Mouse (Mus musculus) fibroblast of lung, adult 2 months (primary cell): ENCODE measurements at regions not wholly inside any gene's neighbourhood (a gene's known extent, or its start where the extent isn't known, plus 50 kb on each side); places are given as distances from the start of the nearest gene placed in this dataset.

ENCODE experiments used
- DNase-seq: peaks from one replicate; pipeline ENCODE4 v3.0.0-alpha.2; 2011; ENCODE audit warnings: low read depth

DNA sequence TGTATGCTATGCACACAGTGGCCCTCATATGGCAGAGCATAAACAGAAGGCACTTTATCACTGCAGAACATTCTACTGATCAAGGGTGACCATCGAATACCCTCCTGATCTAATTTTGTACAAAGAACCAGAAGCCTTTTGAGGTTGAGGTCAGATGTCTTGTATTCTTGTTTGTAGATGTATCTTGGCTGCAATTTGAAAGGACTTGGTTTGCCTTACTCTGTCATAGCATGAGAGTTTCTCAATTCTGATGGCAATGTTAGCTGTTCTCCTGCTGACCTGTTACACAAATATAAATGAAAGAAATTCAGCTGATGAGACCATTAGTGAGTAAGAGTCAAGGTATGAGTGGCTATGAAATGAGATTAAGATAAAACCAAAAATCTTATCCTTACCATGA lies 199.1 kb upstream of the Aldoart1 start:
- DNase-seq = no peak

GRCm38 (mm10) chr4:73047804-73048203 lies 195.4 kb upstream of the Aldoart1 start:
- no peak for DNase-seq

GRCm38 (mm10) chr4:73044356-73044755 lies 191.9 kb upstream of the Aldoart1 start:
- no peak for DNase-seq

DNA sequence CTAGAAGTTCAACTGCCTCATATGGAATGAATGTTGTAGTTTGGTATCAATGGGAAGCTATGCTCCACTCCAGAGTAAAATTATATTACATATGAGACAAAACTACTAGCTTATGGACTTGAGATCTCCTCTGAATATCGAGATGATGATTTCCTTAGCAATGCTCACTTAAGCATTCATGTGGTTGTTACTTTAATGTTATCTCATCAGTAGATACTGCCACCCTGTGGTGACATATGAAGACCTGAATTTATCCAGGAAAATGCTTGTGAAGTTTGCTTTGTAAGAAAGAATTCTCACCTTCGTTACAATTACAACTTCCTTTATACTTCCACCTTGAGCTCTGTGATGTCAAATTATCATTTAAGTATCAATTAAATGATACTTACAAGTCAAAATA lies 190.2 kb upstream of the Aldoart1 start:
- DNase-seq = peak; percentile 30

DNA sequence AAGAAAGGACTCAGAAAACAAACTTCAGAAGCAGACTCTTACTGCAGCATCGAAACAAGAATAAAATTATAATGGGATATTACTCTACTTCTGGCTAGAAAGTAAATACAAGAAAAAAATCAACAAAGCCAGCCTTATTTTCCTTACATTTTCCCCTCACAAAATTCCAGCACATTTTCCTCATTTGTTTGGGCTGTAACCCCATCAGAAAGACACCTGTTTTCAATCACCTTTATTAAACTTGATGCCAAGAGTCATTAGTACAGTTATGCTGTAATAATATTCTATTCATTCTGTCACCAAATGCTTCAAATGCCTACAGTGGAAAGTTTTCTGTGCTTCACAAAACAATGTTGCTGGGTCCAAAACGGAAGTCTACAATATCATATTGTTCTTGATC lies 189.1 kb upstream of the Aldoart1 start:
- no peak for DNase-seq

DNA sequence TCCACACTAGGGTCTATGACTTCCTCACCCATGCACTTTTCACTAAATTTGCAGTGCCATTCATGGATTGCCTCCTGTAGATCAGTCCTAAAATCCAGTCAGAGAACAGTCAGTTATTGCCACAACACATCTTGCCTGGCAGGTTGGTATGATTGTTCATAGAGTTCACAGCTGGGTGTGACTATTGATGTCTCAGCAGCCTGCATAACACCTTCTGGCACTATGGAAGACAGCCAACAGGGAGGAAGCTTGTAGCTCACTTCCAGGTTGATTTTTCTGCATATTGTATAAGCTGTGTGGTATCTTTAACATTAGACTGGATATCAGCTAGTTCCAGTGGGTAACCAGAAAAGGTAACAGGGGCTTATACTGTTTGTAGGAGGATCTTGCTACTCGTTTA lies 145.3 kb upstream of the Aldoart1 start:
- no peak for DNase-seq

- no peak for DNase-seq
Measured at GRCm38 (mm10) chr4:72996102-72996501, 143.7 kb upstream of the Aldoart1 start.

- DNase-seq = peak; percentile 79
Measured at GRCm38 (mm10) chr4:72946369-72946981, 94.0 kb upstream of the Aldoart1 start.

DNA sequence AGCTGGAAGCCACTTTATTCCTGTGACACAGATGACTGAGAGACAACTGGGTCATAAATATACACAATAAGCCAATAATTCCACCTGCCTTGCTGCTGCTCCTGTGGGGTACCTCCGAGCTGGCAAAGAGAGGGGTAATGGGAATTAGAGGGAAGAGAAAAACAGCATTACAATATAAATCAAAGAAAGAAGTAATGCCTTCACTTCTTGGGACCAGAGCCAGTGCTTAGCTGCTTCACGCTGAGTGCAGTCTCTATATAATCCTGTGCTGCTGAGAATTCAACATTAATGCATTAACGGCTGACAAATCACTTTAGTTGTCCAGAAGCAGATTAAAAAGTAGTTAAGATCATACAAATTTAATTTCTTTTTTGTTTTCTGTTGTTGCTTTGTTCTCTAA lies 71.0 kb upstream of the Aldoart1 start:
- DNase-seq = no peak

GRCm38 (mm10) chr4:72914991-72915390 lies 62.6 kb upstream of the Aldoart1 start:
- DNase-seq = no peak
